Mouse (Mus musculus) C2C12 (cell line): ENCODE measurements around the gene Dhrs3.

ENCODE experiments used
- CTCF ChIP-seq: IDR thresholded peaks from one replicate; pipeline ENCODE4 v1.5.1; 2011; ENCODE audit not compliant: control insufficient read depth, insufficient read depth, insufficient read length
- MYOG ChIP-seq: IDR thresholded peaks from one replicate; pipeline ENCODE4 v1.6.1; 2011; ENCODE audit not compliant: control insufficient read depth, insufficient read length; ENCODE audit errors: extremely low read depth

- TF ChIP-seq CTCF (no peak), MYOG (no peak)
Measured at GRCm38 (mm10) chr4:144916520-144916919, 23.9 kb downstream of the Dhrs3 start.
